Mouse (Mus musculus) ES-Bruce4 (cell line): ENCODE measurements at regions not wholly inside any gene's neighbourhood (a gene's known extent, or its start where the extent isn't known, plus 50 kb on each side); places are given as distances from the start of the nearest gene placed in this dataset.

Experiments
- H3K27ac ChIP-seq: 2 replicates; pipeline ENCODE4 v1.5.1; 2012; ENCODE audit warnings: low read length, inconsistent platforms; ENCODE audit not compliant: insufficient read depth
- H3K27me3 ChIP-seq: 2 replicates; pipeline ENCODE4 v1.6.1; 2012; ENCODE audit warnings: mild to moderate bottlenecking, low read length, inconsistent platforms; ENCODE audit not compliant: control insufficient read depth, poor library complexity, insufficient read depth, severe bottlenecking
- H3K36me3 ChIP-seq: 2 replicates; pipeline ENCODE4 v1.6.1; 2012; ENCODE audit warnings: inconsistent platforms, mild to moderate bottlenecking, low read length, moderate library complexity; ENCODE audit not compliant: control insufficient read depth, poor library complexity, insufficient read depth, severe bottlenecking
- H3K4me1 ChIP-seq: one replicate; pipeline ENCODE4 v1.8.1; 2011; ENCODE audit warnings: low read length; ENCODE audit not compliant: control insufficient read depth, insufficient read depth
- H3K4me3 ChIP-seq: 2 replicates; pipeline ENCODE4 v1.5.1; 2011; ENCODE audit warnings: low read depth, mild to moderate bottlenecking, low read length
- H3K9ac ChIP-seq: 2 replicates; pipeline ENCODE4 v1.6.1; 2012; ENCODE audit warnings: low read depth, mild to moderate bottlenecking, inconsistent platforms; ENCODE audit not compliant: poor library complexity, severe bottlenecking
- H3K9me3 ChIP-seq: replicated peaks from 2 replicates; pipeline ENCODE4 v1.6.1; 2012; ENCODE audit warnings: mild to moderate bottlenecking, low read length, inconsistent platforms; ENCODE audit not compliant: control insufficient read depth, poor library complexity, insufficient read depth, severe bottlenecking
- CTCF ChIP-seq: IDR thresholded peaks from one replicate; pipeline ENCODE4 v1.8.1; 2011; ENCODE audit warnings: low read depth, low read length
- EP300 ChIP-seq: IDR thresholded peaks from 2 replicates; pipeline ENCODE4 v1.6.1; 2011; ENCODE audit warnings: low read depth, low read length; ENCODE audit not compliant: insufficient read depth
- POLR2A ChIP-seq: IDR thresholded peaks from one replicate; pipeline ENCODE4 v1.8.1; 2011; ENCODE audit warnings: low read length; ENCODE audit not compliant: insufficient read depth

- Histone ChIP-seq H3K9me3 (no peaks in the 10 kb centered on the region), H3K27ac (no peak overlapping the region), H3K9ac (no peak overlapping the region), H3K4me1 (no peaks in the 10 kb centered on the region), H3K36me3 (no peaks in the 10 kb centered on the region), H3K4me3 (no peak overlapping the region), H3K27me3 (no peaks in the 10 kb centered on the region)
- TF ChIP-seq POLR2A = no peak
- TF ChIP-seq EP300 = no peak
- no peak for TF ChIP-seq CTCF
Measured at GRCm38 (mm10) chr9:50064505-50065229, 265.9 kb upstream of the Ncam1 start.

- Histone ChIP-seq H3K27ac (no peak overlapping the region), H3K9ac (no peak overlapping the region), H3K9me3 (no peaks in the 10 kb centered on the region), H3K4me3 (no peak overlapping the region), H3K27me3 (no peaks in the 10 kb centered on the region), H3K4me1 (no peaks in the 10 kb centered on the region), H3K36me3 (no peaks in the 10 kb centered on the region)
- no peak for TF ChIP-seq POLR2A
Measured at GRCm38 (mm10) chr9:50038231-50038630, 239.5 kb upstream of the Ncam1 start.

GRCm38 (mm10) chr9:50032322-50033158 is 233.8 kb upstream of the Ncam1 start:
- Histone ChIP-seq H3K9me3 (no peaks in the 10 kb centered on the region), H3K4me1 (no peaks in the 10 kb centered on the region), H3K36me3 (no peaks in the 10 kb centered on the region), H3K4me3 (no peak overlapping the region), H3K9ac (no peak overlapping the region), H3K27me3 (no peaks in the 10 kb centered on the region), H3K27ac (no peak overlapping the region)
- TF ChIP-seq CTCF (no peak), EP300 (no peak), POLR2A (no peak)

DNA sequence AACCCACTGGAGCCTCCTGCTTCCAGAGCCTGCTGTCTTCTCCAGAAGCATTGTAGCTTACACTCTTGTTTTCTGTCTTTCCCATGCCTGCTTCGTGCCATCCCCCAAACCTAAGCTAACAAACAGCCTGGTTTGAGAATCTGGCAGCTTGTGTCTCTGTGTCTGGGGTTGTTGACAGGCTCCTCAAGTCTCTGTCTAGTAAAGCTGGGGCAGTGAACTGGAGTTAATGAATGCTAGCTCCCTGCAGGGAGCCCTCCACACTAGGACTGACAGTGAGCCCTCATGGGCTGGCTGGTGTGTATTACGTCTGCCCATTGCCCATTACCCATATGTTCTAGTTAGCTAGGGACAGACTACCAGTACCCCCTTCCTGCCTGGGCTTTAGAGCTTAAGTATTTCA is 232.6 kb upstream of the Ncam1 start:
- no peaks in the 10 kb centered on the region for H3K9me3 ChIP-seq

DNA sequence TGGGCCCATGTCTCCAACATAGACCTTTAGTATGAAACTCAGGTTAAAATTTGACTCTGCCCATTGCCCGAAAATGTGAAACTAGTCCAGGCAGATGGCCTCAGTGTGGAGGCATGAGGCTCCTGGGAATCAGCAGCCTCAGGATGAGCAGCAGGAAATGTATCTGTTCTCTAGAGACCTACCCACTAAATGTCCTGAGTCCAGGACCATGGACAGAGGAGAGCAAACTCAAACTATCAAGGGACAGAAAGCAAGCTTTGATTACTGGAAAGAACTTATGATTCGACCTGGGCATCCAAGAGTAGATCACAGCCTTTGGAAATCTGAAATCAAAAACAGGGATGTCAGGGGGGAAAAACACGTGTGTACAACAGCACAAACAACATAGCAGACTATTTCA is 230.3 kb upstream of the Ncam1 start:
- Histone ChIP-seq H3K27ac (no peak overlapping the region), H3K9ac (no peak overlapping the region), H3K4me1 (no peaks in the 10 kb centered on the region), H3K27me3 (no peaks in the 10 kb centered on the region), H3K4me3 (no peak overlapping the region), H3K36me3 (no peaks in the 10 kb centered on the region), H3K9me3 (no peaks in the 10 kb centered on the region)
- TF ChIP-seq EP300 (no peak), POLR2A (no peak), CTCF (no peak)

More for the DNA sequence above, 232.6 kb upstream of the Ncam1 start:
- no peak overlapping the region for H3K27ac ChIP-seq
- no peak overlapping the region for H3K9ac ChIP-seq
- H3K4me1 ChIP-seq = no peaks in the 10 kb centered on the region
- no peaks in the 10 kb centered on the region for H3K36me3 ChIP-seq
- H3K4me3 ChIP-seq = no peak overlapping the region
- no peak for TF ChIP-seq EP300
- TF ChIP-seq POLR2A = no peak
- no peak for TF ChIP-seq CTCF
- no peaks in the 10 kb centered on the region for H3K27me3 ChIP-seq

- TF ChIP-seq EP300 (no peak), CTCF (no peak), POLR2A (no peak)
- no peaks in the 10 kb centered on the region for H3K27me3 ChIP-seq
Measured at GRCm38 (mm10) chr9:50028573-50028972, 229.8 kb upstream of the Ncam1 start.

More at GRCm38 (mm10) chr9:50028573-50028972, 229.8 kb upstream of the Ncam1 start:
- no peaks in the 10 kb centered on the region for H3K4me1 ChIP-seq
- no peak overlapping the region for H3K4me3 ChIP-seq
- no peaks in the 10 kb centered on the region for H3K9me3 ChIP-seq
- H3K36me3 ChIP-seq = no peaks in the 10 kb centered on the region
- H3K9ac ChIP-seq = no peak overlapping the region
- H3K27ac ChIP-seq = no peak overlapping the region
